Mouse (Mus musculus): Measurements from ENCODE around the gene Ppp2r2d. TPM values are rescaled to one million over a fixed set of nuclear protein-coding genes. Genes with fewer than 3 reads are reported as not detected.

Ppp2r2d gene
- 12.2 and 12.4 TPM in 2 replicates for polyA plus RNA-seq (2015; fragmentation: Nextera tagmentation; extraction: Ambion mirVana)

DNA sequence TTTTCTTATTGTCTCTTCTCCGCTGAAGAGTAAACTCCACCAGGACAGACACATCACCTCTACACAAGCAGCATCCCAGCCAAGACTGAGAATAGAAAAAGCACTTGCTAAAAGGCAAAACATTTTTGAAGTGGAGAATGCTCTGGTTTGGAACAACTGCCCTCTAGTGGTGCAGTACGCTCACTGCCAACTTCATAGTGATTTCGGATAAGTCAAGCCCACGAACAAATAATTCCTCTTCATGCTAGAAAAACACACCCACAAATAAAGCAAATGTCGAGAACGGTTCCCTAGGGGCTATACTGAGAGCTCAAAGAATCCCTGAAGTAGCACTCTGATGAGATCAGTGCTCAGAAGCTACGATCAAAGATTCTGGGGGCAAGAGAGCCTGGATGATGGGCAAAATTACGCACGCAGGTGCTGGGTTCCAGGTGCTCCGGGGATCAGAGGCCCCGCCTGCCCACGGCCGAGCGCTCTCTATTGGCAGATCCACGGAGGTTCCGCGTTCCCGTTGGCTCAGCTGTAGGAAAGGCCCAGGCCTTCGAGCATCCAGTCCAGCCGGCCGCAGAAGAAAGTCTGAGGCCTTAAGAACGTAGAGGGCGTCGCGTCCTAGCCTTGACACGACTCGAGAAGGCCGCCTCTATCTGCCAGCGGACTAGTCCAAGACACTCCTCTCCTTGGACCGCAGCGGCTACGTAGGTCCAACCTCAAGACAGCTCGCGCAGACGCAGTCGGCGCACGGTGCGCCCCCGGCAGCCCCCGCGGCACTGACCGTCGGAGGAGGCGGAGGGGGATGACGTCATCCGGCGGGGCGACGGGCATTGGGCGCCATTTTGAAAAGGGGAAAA lies at the start of gene Ppp2r2d, which contains the start of gene Mapk1ip1:
Gene Ppp2r2d (plus strand): TSS at position 536 of the 848 bp plus-strand sequence.
Gene Mapk1ip1 (minus strand): TSS at position 730 of the 848 bp plus-strand sequence.
- Histone ChIP-seq H3K27ac (ENCODE audit: low read length) (peak within 1 kb of the TSS; percentile 96), H3K27me3 (ENCODE audit: control insufficient read depth, insufficient read depth, low read length) (no peaks in the 10 kb centered on the region), H3K9ac (ENCODE audit: low read length) (peak within 1 kb of the TSS; percentile 98), H3K9me3 (replicated peaks; ENCODE audit: control insufficient read depth, low read length) (no peaks in the 10 kb centered on the region), H3K4me1 (ENCODE audit: control insufficient read depth, insufficient read depth, low read length) (peaks cover 36% of the 10 kb centered on the region), H3K4me2 (ENCODE audit: low read depth, low read length) (peak within 1 kb of the TSS; percentile 86), H3K36me3 (ENCODE audit: control insufficient read depth, insufficient read depth, low read length) (no peaks in the 10 kb centered on the region), H3K4me3 (replicated peaks; ENCODE audit: low read length) (peak within 1 kb of the TSS; percentile 98)
- WGBS: under 1% methylated on average over 51 of the region's 51 CpGs
- ATAC-seq (ENCODE audit: insufficient read depth, low FRiP score): peak; percentile 96

DNA sequence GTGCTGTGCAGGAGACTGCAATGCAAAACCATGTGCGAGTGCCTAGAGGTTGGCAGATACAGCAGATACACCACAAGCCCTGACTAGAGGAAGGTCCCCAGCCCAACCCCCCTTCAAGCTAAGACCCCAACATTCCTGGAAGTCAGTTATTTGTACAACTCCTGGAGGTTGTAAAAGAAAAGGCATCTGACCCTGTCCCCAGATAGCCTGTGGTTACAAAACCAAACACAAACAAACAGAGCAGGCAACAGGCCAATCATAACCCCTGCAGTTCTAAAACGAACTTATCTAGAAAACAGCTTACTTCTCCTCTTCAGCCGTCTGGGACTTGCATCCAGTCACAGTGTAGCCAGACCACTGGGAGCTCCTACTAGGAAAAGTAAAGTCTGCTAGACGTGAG lies 42.5 kb upstream of the Ppp2r2d start:
- 0 out of 2 replicates have a peak, but pooled peaks cover 4% of the 10 kb centered on the region for H3K9me3 ChIP-seq (replicated peaks; ENCODE audit: control insufficient read depth, low read length)
- no peak overlapping the region for H3K4me2 ChIP-seq (ENCODE audit: low read depth, low read length)
- H3K4me3 ChIP-seq (replicated peaks; ENCODE audit: low read length): no peak overlapping the region
- no peaks in the 10 kb centered on the region for H3K27me3 ChIP-seq (ENCODE audit: control insufficient read depth, insufficient read depth, low read length)
- no peaks in the 10 kb centered on the region for H3K36me3 ChIP-seq (ENCODE audit: control insufficient read depth, insufficient read depth, low read length)
- H3K4me1 ChIP-seq (ENCODE audit: control insufficient read depth, insufficient read depth, low read length): no peaks in the 10 kb centered on the region
- ATAC-seq (ENCODE audit: insufficient read depth, low FRiP score): no peak
- 13% methylated on average over 4 of the region's 4 CpGs for WGBS
- no peak overlapping the region for H3K9ac ChIP-seq (ENCODE audit: low read length)
- H3K27ac ChIP-seq (ENCODE audit: low read length): no peak overlapping the region

DNA sequence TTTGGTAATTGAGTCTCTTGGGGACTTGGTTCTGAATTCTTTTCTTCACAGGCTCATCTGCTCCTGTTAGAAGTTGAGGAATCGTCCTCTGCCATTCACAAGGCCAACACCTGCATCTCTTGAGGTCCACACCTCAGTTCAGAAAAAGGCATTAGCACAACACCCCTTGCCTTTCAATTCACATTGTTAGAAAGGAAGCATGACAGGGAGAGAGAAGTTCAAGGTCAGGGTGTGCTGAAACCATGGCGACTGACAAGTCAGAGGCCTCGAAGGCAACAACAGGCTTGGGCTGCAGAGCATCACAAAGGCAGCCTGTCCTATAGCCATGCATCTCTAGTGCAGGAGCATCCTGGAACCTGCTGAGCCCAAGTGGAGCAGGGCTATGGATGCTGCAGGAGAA lies 38.7 kb upstream of the Ppp2r2d start:
- no peaks in the 10 kb centered on the region for H3K4me1 ChIP-seq (ENCODE audit: control insufficient read depth, insufficient read depth, low read length)
- no peak for ATAC-seq (ENCODE audit: insufficient read depth, low FRiP score)
- H3K4me2 ChIP-seq (ENCODE audit: low read depth, low read length): no peak overlapping the region
- H3K36me3 ChIP-seq (ENCODE audit: control insufficient read depth, insufficient read depth, low read length): no peaks in the 10 kb centered on the region
- H3K27me3 ChIP-seq (ENCODE audit: control insufficient read depth, insufficient read depth, low read length): no peaks in the 10 kb centered on the region
- no peak overlapping the region for H3K27ac ChIP-seq (ENCODE audit: low read length)
- no peak overlapping the region for H3K9ac ChIP-seq (ENCODE audit: low read length)
- 0 out of 2 replicates have a peak, but pooled peaks cover 4% of the 10 kb centered on the region for H3K9me3 ChIP-seq (replicated peaks; ENCODE audit: control insufficient read depth, low read length)
- H3K4me3 ChIP-seq (replicated peaks; ENCODE audit: low read length): no peak overlapping the region
- WGBS: 91% methylated on average over 3 of the region's 3 CpGs

GRCm38 (mm10) chr7:138813213-138813875 lies 32.5 kb upstream of the Ppp2r2d start:
- no peak overlapping the region for H3K27ac ChIP-seq (ENCODE audit: low read length)
- no peak overlapping the region for H3K4me2 ChIP-seq (ENCODE audit: low read depth, low read length)
- H3K27me3 ChIP-seq (ENCODE audit: control insufficient read depth, insufficient read depth, low read length): no peaks in the 10 kb centered on the region
- H3K4me3 ChIP-seq (replicated peaks; ENCODE audit: low read length): no peak overlapping the region
- no peak for ATAC-seq (ENCODE audit: insufficient read depth, low FRiP score)
- H3K9me3 ChIP-seq (replicated peaks; ENCODE audit: control insufficient read depth, low read length): no peaks in the 10 kb centered on the region
- H3K36me3 ChIP-seq (ENCODE audit: control insufficient read depth, insufficient read depth, low read length): no peaks in the 10 kb centered on the region
- no peak overlapping the region for H3K9ac ChIP-seq (ENCODE audit: low read length)
- no peaks in the 10 kb centered on the region for H3K4me1 ChIP-seq (ENCODE audit: control insufficient read depth, insufficient read depth, low read length)
- WGBS: 58% methylated on average over 11 of the region's 11 CpGs

DNA sequence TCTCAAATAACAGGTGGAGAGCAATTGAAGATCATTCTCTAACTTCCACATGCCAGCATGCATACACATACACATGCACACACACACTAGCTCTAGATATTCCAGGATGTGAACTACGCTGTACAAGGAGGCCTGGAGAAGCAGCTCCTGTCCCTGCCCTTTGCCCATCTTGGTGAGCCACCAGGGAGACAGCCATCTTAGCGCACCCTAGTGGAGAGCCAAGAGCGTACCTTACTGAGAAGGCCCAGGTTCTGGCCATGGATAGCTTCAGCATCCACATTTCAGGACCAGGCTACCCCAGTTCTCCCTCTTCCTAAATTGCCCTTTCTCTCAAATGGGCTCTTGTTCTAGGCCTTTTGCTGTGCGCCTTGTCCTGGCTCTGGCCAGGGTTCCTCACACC lies 27.6 kb upstream of the Ppp2r2d start:
- Histone ChIP-seq H3K4me1 (ENCODE audit: control insufficient read depth, insufficient read depth, low read length) (no peaks in the 10 kb centered on the region), H3K4me3 (replicated peaks; ENCODE audit: low read length) (no peak overlapping the region), H3K9me3 (replicated peaks; ENCODE audit: control insufficient read depth, low read length) (no peaks in the 10 kb centered on the region), H3K9ac (ENCODE audit: low read length) (no peak overlapping the region), H3K36me3 (ENCODE audit: control insufficient read depth, insufficient read depth, low read length) (no peaks in the 10 kb centered on the region), H3K4me2 (ENCODE audit: low read depth, low read length) (no peak overlapping the region), H3K27me3 (ENCODE audit: control insufficient read depth, insufficient read depth, low read length) (no peaks in the 10 kb centered on the region), H3K27ac (ENCODE audit: low read length) (no peak overlapping the region)
- ATAC-seq (ENCODE audit: insufficient read depth, low FRiP score): no peak
- 61% methylated on average over 4 of the region's 4 CpGs for WGBS

- no peaks in the 10 kb centered on the region for H3K4me1 ChIP-seq (ENCODE audit: control insufficient read depth, insufficient read depth, low read length)
- no peaks in the 10 kb centered on the region for H3K9me3 ChIP-seq (replicated peaks; ENCODE audit: control insufficient read depth, low read length)
- H3K36me3 ChIP-seq (ENCODE audit: control insufficient read depth, insufficient read depth, low read length): no peaks in the 10 kb centered on the region
- no peak overlapping the region for H3K4me3 ChIP-seq (replicated peaks; ENCODE audit: low read length)
- H3K27ac ChIP-seq (ENCODE audit: low read length): no peak overlapping the region
- H3K9ac ChIP-seq (ENCODE audit: low read length): no peak overlapping the region
- no peaks in the 10 kb centered on the region for H3K27me3 ChIP-seq (ENCODE audit: control insufficient read depth, insufficient read depth, low read length)
- ATAC-seq (ENCODE audit: insufficient read depth, low FRiP score): no peak
- 83% methylated on average over 6 of the region's 6 CpGs for WGBS
- no peak overlapping the region for H3K4me2 ChIP-seq (ENCODE audit: low read depth, low read length)
Observed at GRCm38 (mm10) chr7:138824423-138824822, 21.5 kb upstream of the Ppp2r2d start.

DNA sequence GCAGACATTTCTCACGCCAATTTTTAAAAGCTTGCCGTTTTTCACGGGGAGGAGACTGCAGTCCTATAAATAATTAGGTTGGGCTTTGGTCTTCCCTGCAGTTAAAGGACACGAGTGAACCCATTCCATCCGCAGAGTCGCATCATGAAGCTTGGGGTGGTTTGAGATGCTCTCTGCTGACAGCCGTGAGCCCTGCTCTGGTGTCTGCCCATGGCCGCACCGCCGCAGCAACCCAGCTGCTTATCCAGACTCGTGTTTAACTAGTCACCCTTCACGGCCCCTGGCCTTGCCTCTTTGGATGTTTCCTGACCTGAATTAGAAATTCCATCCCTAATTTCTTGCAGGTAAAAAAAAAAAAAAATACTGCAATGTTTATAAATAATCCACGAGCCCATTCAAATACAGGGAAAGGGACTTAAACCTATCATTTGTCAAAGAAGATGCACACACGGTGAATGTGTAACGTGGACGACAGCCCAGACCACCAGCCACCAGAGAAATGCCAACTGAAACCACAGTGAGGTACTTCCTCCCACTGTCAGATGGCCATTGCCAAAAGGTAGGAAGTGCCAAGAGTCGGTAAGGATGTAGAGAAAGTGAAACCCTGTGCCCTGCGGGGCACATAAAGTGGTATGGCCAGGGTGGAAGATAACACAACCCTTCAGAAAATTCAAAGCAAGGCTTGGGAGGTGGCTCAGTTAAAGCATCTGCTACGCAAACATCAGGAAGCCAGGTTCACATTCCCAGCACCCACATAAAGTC lies 20.7 kb upstream of the Ppp2r2d start:
- H3K36me3 ChIP-seq (ENCODE audit: control insufficient read depth, insufficient read depth, low read length): no peaks in the 10 kb centered on the region
- H3K4me2 ChIP-seq (ENCODE audit: low read depth, low read length): no peak overlapping the region
- no peak for ATAC-seq (ENCODE audit: insufficient read depth, low FRiP score)
- no peaks in the 10 kb centered on the region for H3K9me3 ChIP-seq (replicated peaks; ENCODE audit: control insufficient read depth, low read length)
- no peak overlapping the region for H3K27ac ChIP-seq (ENCODE audit: low read length)
- no peaks in the 10 kb centered on the region for H3K4me1 ChIP-seq (ENCODE audit: control insufficient read depth, insufficient read depth, low read length)
- no peak overlapping the region for H3K4me3 ChIP-seq (replicated peaks; ENCODE audit: low read length)
- WGBS: 76% methylated on average over 19 of the region's 19 CpGs
- H3K9ac ChIP-seq (ENCODE audit: low read length): no peak overlapping the region
- H3K27me3 ChIP-seq (ENCODE audit: control insufficient read depth, insufficient read depth, low read length): no peaks in the 10 kb centered on the region

- Histone ChIP-seq H3K36me3 (ENCODE audit: control insufficient read depth, insufficient read depth, low read length) (no peaks in the 10 kb centered on the region), H3K9ac (ENCODE audit: low read length) (no peak overlapping the region), H3K4me1 (ENCODE audit: control insufficient read depth, insufficient read depth, low read length) (no peaks in the 10 kb centered on the region), H3K27me3 (ENCODE audit: control insufficient read depth, insufficient read depth, low read length) (no peaks in the 10 kb centered on the region), H3K27ac (ENCODE audit: low read length) (no peak overlapping the region), H3K4me3 (replicated peaks; ENCODE audit: low read length) (no peak overlapping the region), H3K4me2 (ENCODE audit: low read depth, low read length) (no peak overlapping the region), H3K9me3 (replicated peaks; ENCODE audit: control insufficient read depth, low read length) (no peaks in the 10 kb centered on the region)
- WGBS: 16% methylated on average over 11 of the region's 11 CpGs
- ATAC-seq (ENCODE audit: insufficient read depth, low FRiP score): no peak
Observed at GRCm38 (mm10) chr7:138827812-138828211, 18.1 kb upstream of the Ppp2r2d start.

All from stomach, embryonic 16.5 days (tissue).